Mouse (Mus musculus) adrenal gland, adult 18-20 months (tissue): ENCODE data around the gene Dapl1. TPM values are rescaled to one million over a fixed set of nuclear protein-coding genes. Genes with fewer than 3 reads are reported as not detected.
A peak's percentile ranks its signal among the peaks of the same experiment; 100 is the strongest.

Experiments
- DNase-seq, 2 experiments: peaks; one replicate each; pipeline ENCODE4 v3.0.0; 2021 to 2022; ENCODE audit warnings: low spot score in 2 of 2
- total RNA-seq, 2 experiments: library from RNA; stranded (reverse); gene quantifications; 1 replicate in 1 of 2; 2 replicates in 1 of 2; pipeline ENCODE4 v1.2.3; 2021

The Dapl1 gene
- total RNA-seq, 2 experiments from 2014 or later = not detected

DNA sequence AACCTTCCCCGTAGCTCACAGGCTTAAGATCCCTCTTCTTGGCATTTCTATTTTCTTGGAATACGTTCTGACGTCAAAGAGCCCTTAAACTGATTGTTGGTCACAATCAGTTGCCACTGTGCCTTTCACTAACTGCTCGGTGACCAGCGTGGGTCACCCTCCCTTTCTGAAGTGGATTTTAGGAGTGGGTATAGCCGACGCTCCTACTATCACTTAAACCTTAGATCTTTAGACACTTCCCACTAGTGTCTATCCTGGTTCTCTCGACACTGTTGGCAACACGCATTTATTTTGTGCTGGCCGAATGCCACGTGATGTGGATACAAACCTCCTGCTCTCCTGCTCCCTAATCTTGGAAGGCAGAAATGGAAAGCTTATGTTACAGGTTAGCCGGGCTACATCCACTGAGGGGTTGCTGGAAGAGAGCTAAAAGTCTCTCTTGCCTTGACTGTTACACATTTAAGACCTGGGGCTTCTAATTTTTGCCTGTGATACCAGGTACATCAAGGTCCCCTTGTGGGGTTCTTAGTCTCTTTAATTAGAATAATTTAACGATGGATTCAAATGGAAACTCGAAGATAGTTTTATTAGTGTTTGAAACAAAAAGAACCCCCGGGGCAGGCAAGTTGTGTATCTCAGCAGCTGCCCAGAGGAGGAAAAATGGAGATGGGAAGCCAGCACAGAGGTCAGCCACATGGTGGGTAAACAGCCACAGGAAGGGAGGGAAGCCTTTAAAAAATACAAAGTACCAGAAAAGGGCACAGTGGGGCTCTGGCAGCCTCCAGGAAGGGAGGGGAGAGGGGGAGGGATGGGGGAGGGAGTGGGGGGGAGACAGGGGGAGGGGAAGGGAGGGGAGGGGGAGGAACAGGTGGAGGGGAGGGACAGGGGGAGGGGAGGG is 13.2 kb upstream of the Dapl1 start:
- DNase-seq = no peak

DNA sequence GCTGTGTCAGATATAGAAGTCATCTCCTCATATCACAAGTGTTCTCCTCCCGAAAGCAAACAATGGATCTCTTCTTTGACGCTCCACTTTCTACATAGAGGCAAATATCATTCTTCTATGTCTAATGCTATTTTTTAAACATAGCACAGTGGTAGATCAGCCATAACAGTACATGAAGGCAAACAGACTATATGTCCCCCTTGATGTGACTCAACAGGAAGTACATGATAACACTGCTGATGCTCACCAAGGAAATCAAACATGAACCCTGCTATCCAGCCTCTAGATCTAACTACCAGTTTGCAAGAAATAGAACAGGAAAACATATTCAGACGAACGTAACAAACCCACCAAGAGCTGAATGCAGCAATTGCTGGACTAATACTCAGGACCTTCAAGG is 10.1 kb upstream of the Dapl1 start:
- DNase-seq = no peak

DNA sequence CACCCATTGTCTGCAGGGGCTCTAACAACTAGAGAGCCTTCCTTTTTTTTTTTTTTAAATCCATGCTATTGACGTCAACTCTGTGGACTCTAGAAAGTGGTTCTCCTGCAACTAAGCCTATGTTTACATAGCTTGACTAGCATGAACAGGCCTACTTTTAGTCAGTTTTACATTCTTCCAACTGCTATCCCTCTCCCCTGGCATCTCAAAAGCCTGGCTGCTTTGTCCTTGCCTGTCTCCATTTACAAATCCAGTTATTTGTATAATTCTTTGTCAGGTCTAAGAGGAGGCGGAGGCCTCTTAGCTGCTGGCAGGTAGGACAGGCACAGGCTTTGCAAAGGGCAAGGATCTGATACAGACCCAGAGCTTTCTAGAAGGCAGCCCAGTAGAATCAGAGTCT is 627 bp downstream of the Dapl1 start:
- DNase-seq = no peak

- no peak for DNase-seq
Measured at GRCm38 (mm10) chr2:59485657-59486056, 1.2 kb downstream of the Dapl1 start.

DNA sequence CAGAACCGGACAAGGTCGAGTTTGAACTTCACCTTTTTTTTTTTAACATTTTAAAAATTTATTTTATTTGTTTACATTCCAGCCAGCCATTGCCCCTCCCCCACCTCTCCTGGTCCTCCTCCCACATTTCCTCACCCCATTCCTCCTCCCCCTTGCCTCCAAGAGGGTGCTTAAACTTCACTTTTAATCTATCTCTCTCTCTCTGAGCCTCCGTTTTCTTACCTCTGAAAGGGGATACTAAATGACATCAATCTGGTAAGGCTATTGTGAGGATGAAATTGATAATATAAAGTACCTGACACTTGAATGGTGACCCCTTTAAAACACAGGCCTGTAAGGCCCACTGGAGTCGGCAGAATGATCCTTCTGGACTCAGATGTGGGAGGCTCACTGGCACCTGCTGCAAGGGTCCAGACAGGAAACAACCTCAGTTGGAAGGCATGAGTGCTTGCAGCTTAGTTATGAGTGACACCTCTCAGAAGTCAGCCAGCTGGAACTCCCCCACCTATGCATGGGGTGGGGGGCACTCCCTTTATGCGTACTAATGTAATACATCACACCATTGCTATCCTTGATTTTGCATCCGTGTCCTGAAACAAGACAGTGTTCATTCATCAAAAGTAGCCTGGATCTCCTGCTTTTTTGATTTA is 1.9 kb downstream of the Dapl1 start:
- DNase-seq = no peak

DNA sequence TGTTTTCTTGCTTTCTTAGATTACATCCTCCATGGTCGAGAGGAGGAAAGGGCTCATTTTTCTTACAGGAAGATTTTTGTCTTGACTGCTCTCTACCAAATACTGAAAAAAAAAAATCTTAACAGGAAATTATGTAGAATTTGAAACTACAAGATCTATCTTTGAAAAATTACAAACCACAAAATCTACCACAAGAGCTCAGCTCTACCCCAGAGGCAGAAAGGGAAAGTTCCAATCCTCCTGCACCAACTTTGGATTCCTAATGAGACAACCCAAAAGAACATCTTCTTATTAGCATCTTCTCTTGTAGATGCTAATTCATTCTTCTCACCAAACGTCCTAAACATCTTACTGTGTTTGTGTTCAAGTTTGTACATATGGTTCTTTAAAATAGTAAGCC is 3.8 kb downstream of the Dapl1 start:
- DNase-seq = no peak

DNA sequence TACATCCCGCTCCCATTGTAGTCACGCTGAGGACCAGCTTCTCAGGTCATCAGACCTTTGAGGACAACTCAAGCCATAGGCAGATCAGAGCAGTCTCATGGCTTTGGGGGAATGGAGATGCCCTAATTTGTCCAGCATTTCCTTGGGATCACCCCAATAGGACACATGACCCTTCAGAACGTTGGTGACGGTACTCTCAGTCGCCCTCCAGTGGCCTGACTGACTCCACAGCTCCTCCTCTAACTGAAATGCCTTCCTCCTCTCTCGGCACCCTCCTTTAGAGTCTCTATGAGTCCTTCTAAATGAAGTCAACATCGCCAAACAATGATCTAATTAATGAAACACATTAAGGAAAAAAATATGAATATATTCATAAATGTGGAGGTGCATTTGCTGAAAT is 5.9 kb downstream of the Dapl1 start:
- DNase-seq = no peak

DNA sequence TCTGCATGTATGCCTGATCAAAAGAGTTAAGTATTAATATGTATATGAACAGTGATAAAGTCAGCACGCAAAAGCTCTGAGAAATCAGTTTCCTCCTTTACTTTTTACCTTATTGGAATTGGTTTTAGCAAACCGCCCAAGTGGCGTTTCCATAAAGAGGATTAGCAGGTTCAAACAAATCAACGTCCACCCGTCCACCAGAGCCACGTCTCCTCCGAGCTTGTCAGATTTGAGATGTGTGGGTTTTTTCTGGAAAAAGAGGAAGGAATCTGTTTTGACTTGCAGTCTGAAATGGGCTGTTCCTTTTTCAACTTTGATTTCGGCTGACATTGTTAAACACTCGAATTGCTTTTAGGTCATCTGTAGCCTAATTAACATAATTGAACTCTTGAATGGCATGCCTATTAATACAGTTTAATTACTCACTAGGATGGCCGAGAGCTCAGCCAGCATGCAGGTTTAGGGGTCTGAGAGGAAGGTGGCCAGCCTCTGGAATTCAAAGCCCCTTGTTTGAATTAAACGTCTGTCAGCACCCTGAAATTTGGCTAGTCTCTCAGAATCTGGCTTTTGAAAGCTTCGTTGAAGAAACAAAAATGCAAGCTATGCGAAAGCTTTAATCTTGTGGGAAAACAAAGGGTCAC is 9.1 kb downstream of the Dapl1 start:
- no peak for DNase-seq

- DNase-seq = no peak
Measured at GRCm38 (mm10) chr2:59499146-59499545, 14.7 kb downstream of the Dapl1 start.

DNA sequence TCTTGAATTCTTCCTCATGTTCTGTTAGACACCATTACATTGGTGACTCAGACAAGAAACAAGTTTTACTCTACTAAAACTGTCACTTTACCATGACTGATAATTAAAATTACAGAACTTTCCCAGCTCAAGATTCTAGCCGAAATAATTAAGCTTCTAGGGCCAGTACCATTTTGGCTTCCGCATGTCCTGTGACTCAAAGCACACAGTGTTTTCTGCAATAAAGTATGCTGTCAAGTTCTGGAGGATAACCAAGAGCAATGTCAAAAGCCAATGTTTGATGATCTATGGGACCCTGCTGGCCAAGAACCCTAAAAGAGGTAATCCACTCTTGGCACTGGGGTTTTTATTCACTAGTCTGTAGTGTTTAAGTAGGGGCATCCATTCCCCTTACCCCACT is 15.3 kb downstream of the Dapl1 start:
- no peak for DNase-seq

GRCm38 (mm10) chr2:59509061-59509460 is 24.6 kb downstream of the Dapl1 start:
- DNase-seq = no peak

- no peak for DNase-seq
Measured at GRCm38 (mm10) chr2:59510416-59510815, 26.0 kb downstream of the Dapl1 start.

DNA sequence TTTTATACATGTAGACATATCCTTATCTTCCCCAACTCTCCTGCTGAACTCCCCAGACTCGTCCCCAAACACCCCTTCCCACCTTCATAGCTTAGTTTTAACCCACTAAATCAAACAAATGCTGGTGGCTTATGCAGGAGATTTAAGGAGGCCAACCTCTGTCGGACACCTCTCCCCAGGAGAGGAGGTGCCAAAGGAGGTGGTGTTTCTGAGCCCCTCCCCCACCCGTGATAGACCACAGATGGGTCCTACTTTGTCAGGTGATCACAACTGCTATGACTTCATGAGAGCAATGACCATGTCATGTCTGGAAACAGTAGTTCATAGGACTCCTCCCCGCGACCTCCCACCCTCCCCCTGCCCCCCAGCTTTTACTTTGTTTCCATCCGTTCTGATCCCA is 26.4 kb downstream of the Dapl1 start:
- no peak for DNase-seq

DNA sequence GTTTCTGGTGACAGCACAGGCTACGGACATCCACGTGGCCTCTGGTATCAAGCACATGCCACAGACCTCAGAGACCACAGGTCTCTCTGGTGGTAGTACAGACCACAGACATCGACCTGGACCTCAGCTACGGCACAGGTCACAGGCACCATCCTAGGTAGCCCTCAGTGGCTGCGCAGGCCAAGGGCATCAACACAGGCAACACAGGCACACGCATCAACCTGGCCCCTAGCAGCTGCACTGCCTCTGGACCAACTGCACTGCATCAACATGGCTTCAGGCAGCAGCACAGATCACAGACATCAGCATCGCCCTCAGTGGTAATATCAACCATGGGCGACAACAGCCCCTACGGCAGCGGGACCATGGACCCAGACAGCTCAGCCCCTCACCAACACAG is 36.2 kb downstream of the Dapl1 start:
- DNase-seq = no peak

GRCm38 (mm10) chr2:59522079-59522684 is 37.7 kb downstream of the Dapl1 start:
- peak; percentile 69 to 74 for DNase-seq

DNA sequence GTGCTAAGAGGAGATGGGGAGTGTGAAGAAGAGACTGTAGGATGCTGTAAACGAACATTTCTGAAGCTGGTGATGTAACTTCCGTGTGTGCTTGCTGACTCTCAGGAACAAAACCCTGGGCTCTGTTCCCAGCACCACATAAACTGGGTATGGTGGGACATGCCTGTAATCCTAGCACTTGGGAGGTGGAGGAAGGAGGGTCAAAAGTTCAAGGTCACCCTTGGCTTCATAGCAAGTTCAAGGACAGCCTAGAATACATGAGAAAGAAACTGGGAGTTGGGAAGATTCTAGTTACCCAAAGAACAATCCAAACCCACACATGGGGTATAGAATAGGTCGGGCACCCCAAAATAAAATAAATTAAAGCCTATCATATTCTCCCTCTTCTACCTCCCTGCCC is 39.1 kb downstream of the Dapl1 start:
- DNase-seq = no peak

- no peak for DNase-seq
Measured at GRCm38 (mm10) chr2:59526893-59527292, 42.4 kb downstream of the Dapl1 start.

DNA sequence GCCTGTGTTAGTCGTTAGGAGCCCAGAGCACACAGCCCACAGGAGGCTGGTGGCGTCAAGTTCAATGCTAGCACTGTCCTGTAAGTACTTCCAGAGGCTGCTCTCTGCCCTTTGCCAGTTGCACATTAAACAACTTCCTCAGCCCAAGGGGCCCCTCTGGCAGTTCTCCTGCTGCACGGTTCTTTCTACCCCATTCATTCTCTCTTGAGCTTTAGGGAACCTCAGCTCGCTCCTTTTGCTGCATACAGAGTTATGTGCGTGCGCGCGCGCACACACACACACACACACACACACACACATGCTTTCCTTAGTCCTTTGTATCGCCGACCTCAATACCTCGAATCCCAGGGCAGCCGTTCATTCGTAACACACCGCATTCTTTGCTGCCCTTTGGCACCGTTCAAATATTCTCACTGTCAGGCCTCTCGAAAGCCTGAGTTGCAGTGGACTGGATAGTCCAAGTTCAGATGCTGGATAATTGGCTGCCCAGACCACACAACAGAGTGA is 45.2 kb downstream of the Dapl1 start:
- DNase-seq = no peak

DNA sequence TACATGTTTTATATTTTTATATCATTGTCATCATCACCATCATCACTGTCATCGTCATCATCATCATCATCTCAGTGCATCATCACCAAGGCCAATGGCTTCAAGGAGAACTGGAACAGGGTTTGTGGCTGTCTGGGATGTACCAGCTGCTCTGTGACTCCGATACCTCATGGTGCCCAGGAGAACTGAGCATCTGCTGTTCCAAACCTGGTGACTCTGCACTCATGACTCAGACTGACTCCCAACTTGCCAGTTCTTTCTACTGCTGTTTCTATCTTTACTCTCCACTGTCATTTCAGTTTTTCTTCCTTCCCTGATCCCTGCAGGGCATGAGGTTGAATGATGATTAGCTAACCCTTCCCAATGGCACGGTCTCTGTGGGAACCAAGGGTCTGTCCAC is 46.4 kb downstream of the Dapl1 start:
- no peak for DNase-seq

- DNase-seq = no peak
Measured at GRCm38 (mm10) chr2:59532999-59533398, 48.5 kb downstream of the Dapl1 start.

GRCm38 (mm10) chr2:59533504-59533903 is 49.1 kb downstream of the Dapl1 start:
- no peak for DNase-seq
